Mouse (Mus musculus): ENCODE results near the gene Acsbg1.
"Not testable (repeated sequence)": the region's sequence is repeated elsewhere in the genome, so short reads cannot be mapped to it uniquely, and the experiment has no call there.

Acsbg1 gene

GRCm38 (mm10) chr9:54661605-54662377 lies at the start of gene Acsbg1:
Gene Acsbg1, minus strand, starts transcription at chr9:54661870.
- no peak for DNase-seq

GRCm38 (mm10) chr9:54708085-54708484 lies 46.4 kb upstream of the Acsbg1 start:
- no peak for DNase-seq

GRCm38 (mm10) chr9:54707288-54707999 lies 45.8 kb upstream of the Acsbg1 start:
- DNase-seq: no peak

GRCm38 (mm10) chr9:54705561-54705960 lies 43.9 kb upstream of the Acsbg1 start:
- no peak for DNase-seq

- no peak for DNase-seq
Measured at GRCm38 (mm10) chr9:54704361-54704760, 42.7 kb upstream of the Acsbg1 start.

- no peak for DNase-seq
Measured at GRCm38 (mm10) chr9:54702581-54702980, 40.9 kb upstream of the Acsbg1 start.

GRCm38 (mm10) chr9:54700746-54701145 lies 39.1 kb upstream of the Acsbg1 start:
- DNase-seq: no peak

- DNase-seq: no peak
Measured at GRCm38 (mm10) chr9:54700174-54700475, 38.5 kb upstream of the Acsbg1 start.

- DNase-seq: peak; percentile 76
Measured at GRCm38 (mm10) chr9:54699345-54700173, 37.9 kb upstream of the Acsbg1 start.

GRCm38 (mm10) chr9:54699087-54699344 lies 37.3 kb upstream of the Acsbg1 start:
- no peak for DNase-seq

GRCm38 (mm10) chr9:54698318-54699086 lies 36.8 kb upstream of the Acsbg1 start, which contains the start of gene Dnaja4:
Gene Dnaja4, plus strand, starts transcription at chr9:54698873.
- no peak for DNase-seq

GRCm38 (mm10) chr9:54691241-54691805 lies 29.7 kb upstream of the Acsbg1 start:
- not testable (repeated sequence) for DNase-seq

- not testable (repeated sequence) for DNase-seq
Measured at GRCm38 (mm10) chr9:54690697-54691096, 29.0 kb upstream of the Acsbg1 start.

- DNase-seq: no peak
Measured at GRCm38 (mm10) chr9:54689446-54689845, 27.8 kb upstream of the Acsbg1 start.

- DNase-seq: no peak
Measured at GRCm38 (mm10) chr9:54687246-54688236, 25.9 kb upstream of the Acsbg1 start.

- DNase-seq: no peak
Measured at GRCm38 (mm10) chr9:54683814-54684605, 22.3 kb upstream of the Acsbg1 start.

- DNase-seq: peak; percentile 51
Measured at GRCm38 (mm10) chr9:54682846-54683245, 21.2 kb upstream of the Acsbg1 start.

GRCm38 (mm10) chr9:54676531-54676986 lies 14.9 kb upstream of the Acsbg1 start:
- peak; percentile 83 for DNase-seq

GRCm38 (mm10) chr9:54673887-54674286 lies 12.2 kb upstream of the Acsbg1 start:
- DNase-seq: no peak

- DNase-seq: no peak
Measured at GRCm38 (mm10) chr9:54671962-54672361, 10.3 kb upstream of the Acsbg1 start.

Measured in cerebellum, adult 8-10 months (tissue).